Mouse (Mus musculus) CH12.LX (cell line): ENCODE results near the gene Mfrp. TPM values are rescaled to one million over a fixed set of nuclear protein-coding genes. Genes with fewer than 3 reads are reported as not detected.

Source experiments
- DNase-seq: peaks from one replicate; pipeline ENCODE4 v3.0.0-alpha.2; 2013; ENCODE audit errors: extremely low read depth
- H3K27ac ChIP-seq: 2 replicates; pipeline ENCODE4 v1.5.1; 2012; ENCODE audit warnings: low read depth, mild to moderate bottlenecking, control low read depth, moderate library complexity; ENCODE audit not compliant: insufficient read depth
- H3K27me3 ChIP-seq: replicated peaks from 2 replicates; pipeline ENCODE3; 2012; ENCODE audit warnings: inconsistent platforms
- H3K36me3 ChIP-seq, 2 experiments: replicated peaks in 1 of 2; 2 replicates each; pipeline versions ENCODE3 to v1.6.1; 2012; ENCODE audit warnings: inconsistent platforms in 1 of 2, low read length in 1 of 2, mild to moderate bottlenecking in 1 of 2, mixed read lengths in 1 of 2, moderate library complexity in 1 of 2; ENCODE audit not compliant: control insufficient read depth in 1 of 2, insufficient read depth in 1 of 2
- H3K4me1 ChIP-seq, 2 experiments: 2 replicates each; pipeline ENCODE4 v1.6.1; 2012; ENCODE audit warnings: inconsistent platforms in 1 of 2, moderate library complexity in 1 of 2; ENCODE audit not compliant: insufficient read depth in 2 of 2, control insufficient read depth in 1 of 2
- H3K4me2 ChIP-seq: 2 replicates; pipeline ENCODE4 v1.6.1; 2012; ENCODE audit warnings: low read depth, mild to moderate bottlenecking, control low read depth; ENCODE audit not compliant: poor library complexity, insufficient read depth, severe bottlenecking
- H3K4me3 ChIP-seq, 3 experiments: fragments of 150-350 bp in 1 of 3; sonication (generic) in 1 of 3; replicated peaks in 1 of 3; 2 replicates each; pipeline versions ENCODE3 to v1.5.1; 2011 to 2012; ENCODE audit warnings: low read depth in 2 of 3, low read length in 2 of 3, mild to moderate bottlenecking in 2 of 3, moderate library complexity in 2 of 3, control low read depth in 1 of 3, improper control_type of control experiment in 1 of 3, inconsistent platforms in 1 of 3, mixed read lengths in 1 of 3; ENCODE audit not compliant: poor library complexity in 1 of 3
- H3K79me2 ChIP-seq: replicated peaks from 2 replicates; pipeline ENCODE4 v1.6.1; 2012; ENCODE audit warnings: mild to moderate bottlenecking, moderate library complexity; ENCODE audit not compliant: control insufficient read depth, poor library complexity, insufficient read depth, severe bottlenecking; ENCODE audit errors: extremely low read depth
- H3K9ac ChIP-seq: 2 replicates; pipeline ENCODE4 v1.6.1; 2012; ENCODE audit warnings: low read depth, mild to moderate bottlenecking, control low read depth, moderate library complexity; ENCODE audit not compliant: insufficient read depth
- H3K9me3 ChIP-seq: replicated peaks from 2 replicates; pipeline ENCODE3; 2012; ENCODE audit warnings: low read length, inconsistent platforms, mixed read lengths
- CHD2 ChIP-seq: IDR thresholded peaks from 2 replicates; pipeline ENCODE4 v1.6.1; 2011; ENCODE audit warnings: low read length, improper control_type of control experiment
- ELF1 ChIP-seq: IDR thresholded peaks from 2 replicates; pipeline ENCODE4 v1.6.1; 2014; ENCODE audit warnings: low read depth, mild to moderate bottlenecking, inconsistent platforms, low read length, improper control_type of control experiment
- EP300 ChIP-seq: IDR thresholded peaks from 2 replicates; pipeline ENCODE4 v1.6.1; 2011; ENCODE audit warnings: low read length, improper control_type of control experiment
- GABPA ChIP-seq: IDR thresholded peaks from 2 replicates; pipeline ENCODE4 v1.6.1; 2012; ENCODE audit warnings: low read depth, low read length, improper control_type of control experiment, inconsistent platforms; ENCODE audit not compliant: insufficient replicate concordance
- IRF4 ChIP-seq: IDR thresholded peaks from 2 replicates; pipeline ENCODE4 v1.6.1; 2014; ENCODE audit warnings: low read depth, mild to moderate bottlenecking, inconsistent platforms, low read length, improper control_type of control experiment
- KAT2A ChIP-seq: IDR thresholded peaks from 2 replicates; pipeline ENCODE4 v1.6.1; 2012; ENCODE audit warnings: low read length, improper control_type of control experiment, inconsistent platforms; ENCODE audit not compliant: insufficient replicate concordance
- MAFK ChIP-seq: IDR thresholded peaks from 2 replicates; pipeline ENCODE4 v1.6.1; 2011; ENCODE audit warnings: low read length, improper control_type of control experiment; ENCODE audit not compliant: insufficient replicate concordance
- MEF2A ChIP-seq: IDR thresholded peaks from 2 replicates; pipeline ENCODE4 v1.6.1; 2014; ENCODE audit warnings: low read depth, mild to moderate bottlenecking, inconsistent platforms, low read length, improper control_type of control experiment, borderline replicate concordance
- MXI1 ChIP-seq: IDR thresholded peaks from 2 replicates; pipeline ENCODE4 v1.6.1; 2011; ENCODE audit warnings: mild to moderate bottlenecking, low read depth, low read length, improper control_type of control experiment
- PAX5 ChIP-seq: IDR thresholded peaks from 2 replicates; pipeline ENCODE4 v1.6.1; 2012; ENCODE audit warnings: low read length, inconsistent platforms, mixed read lengths
- POLR2AphosphoS2 ChIP-seq: IDR thresholded peaks from 2 replicates; pipeline ENCODE4 v1.6.1; 2011; ENCODE audit warnings: low read depth, low read length, improper control_type of control experiment
- SIN3A ChIP-seq: IDR thresholded peaks from 2 replicates; pipeline ENCODE4 v1.6.1; 2012; ENCODE audit warnings: low read length, improper control_type of control experiment, inconsistent platforms
- USF2 ChIP-seq: conservative IDR thresholded peaks from 2 replicates; pipeline ENCODE4 v1.6.1; 2011; ENCODE audit warnings: low read depth, low read length, improper control_type of control experiment
- ZKSCAN1 ChIP-seq: IDR thresholded peaks from 2 replicates; pipeline ENCODE4 v1.6.1; 2012; ENCODE audit warnings: low read depth, inconsistent platforms, low read length, improper control_type of control experiment, borderline replicate concordance
- dilution Hi-C: fragments of 300-500 bp; cut with MboI; formaldehyde crosslinking; loops from 2 replicates; pipeline ENCODE4 v1.14.3; 2020; ENCODE audit warnings: low sequenced_read_pairs; ENCODE audit not compliant: extremely low pct_unique_long_range_greater_than_20kb, extremely low pct_ligation_motif_present
- in situ Hi-C: fragments of 300-500 bp; cut with MboI; formaldehyde crosslinking; loops from 3 replicates; pipeline ENCODE4 v1.14.3; 2019; ENCODE audit warnings: low sequenced_read_pairs, low pct_ligation_motif_present, low pct_unique_long_range_greater_than_20kb, mixed read lengths
- polyA plus RNA-seq: library from polyadenylated mRNA; unstranded; fragments of >175 nt; gene quantifications from 2 replicates; pipeline ENCODE4 v1.2.1, GENCODE M21; 2012; ENCODE audit warnings: low read depth; ENCODE audit not compliant: insufficient read length
- total RNA-seq, 2 experiments: library from RNA; depleted of rRNA; stranded (reverse); fragments of 300-350 nt in 1 of 2; fragments of >200 nt in 1 of 2; gene quantifications; 2 replicates each; pipeline ENCODE4 v1.2.3; 2012 to 2014

The Mfrp gene
- total and polyA plus RNA-seq, 3 experiments, result not detected

- dilution Hi-C loops, result no loop called here
- Histone ChIP-seq H3K27ac (no peak overlapping the region), H3K36me3 (no peaks in the 10 kb centered on the region), H3K4me2 (no peak overlapping the region), H3K9me3 (no peaks in the 10 kb centered on the region), H3K79me2 (no peaks in the 10 kb centered on the region), H3K4me3 (no peak overlapping the region), H3K4me1 (peaks cover 2 to 25% of the 10 kb centered on the region in 2 experiments; a peak in 3 of 4 replicates), H3K9ac (no peak overlapping the region), H3K27me3 (peaks cover 64% of the 10 kb centered on the region)
- TF ChIP-seq USF2, result no peak
- no peak for TF ChIP-seq POLR2AphosphoS2
- TF ChIP-seq CHD2, result no peak
- TF ChIP-seq KAT2A, result no peak
- TF ChIP-seq MEF2A, result no peak
- no peak for TF ChIP-seq PAX5
- in situ Hi-C loops, result no loop called here
- DNase-seq, result no peak
Measured at GRCm38 (mm10) chr9:44079997-44080780, 21.3 kb upstream of the Mfrp start.

- H3K4me2 ChIP-seq, result no peak overlapping the region
- TF ChIP-seq IRF4 (no peak), ELF1 (no peak), MAFK (no peak), GABPA (no peak), PAX5 (no peak), MXI1 (no peak), SIN3A (no peak), MEF2A (no peak), ZKSCAN1 (no peak), EP300 (no peak)
- TF ChIP-seq, all 38 proteins: peak for 0
- peaks cover 64% of the 10 kb centered on the region for H3K27me3 ChIP-seq
- no peak overlapping the region for H3K4me3 ChIP-seq
- H3K79me2 ChIP-seq, result no peaks in the 10 kb centered on the region
- no peaks in the 10 kb centered on the region for H3K36me3 ChIP-seq
- no peak for DNase-seq
- H3K27ac ChIP-seq, result no peak overlapping the region
- no peak overlapping the region for H3K9ac ChIP-seq
- H3K9me3 ChIP-seq, result no peaks in the 10 kb centered on the region
- H3K4me1 ChIP-seq, result peaks cover 2 to 31% of the 10 kb centered on the region in 2 experiments; a peak in 3 of 4 replicates
- dilution Hi-C loops, result no loop called here
- in situ Hi-C loops, result no loop called here
Measured at GRCm38 (mm10) chr9:44080953-44081352, 20.6 kb upstream of the Mfrp start.
